Mouse (Mus musculus): ENCODE results near the gene Cmtr1. TPM values are rescaled to one million over a fixed set of nuclear protein-coding genes. Genes with fewer than 3 reads are reported as not detected.
A peak's percentile ranks its signal among the peaks of the same experiment; 100 is the strongest.

Gene Cmtr1
- polyA plus RNA-seq, 1 experiment from 2014 or later: 149 TPM

DNA sequence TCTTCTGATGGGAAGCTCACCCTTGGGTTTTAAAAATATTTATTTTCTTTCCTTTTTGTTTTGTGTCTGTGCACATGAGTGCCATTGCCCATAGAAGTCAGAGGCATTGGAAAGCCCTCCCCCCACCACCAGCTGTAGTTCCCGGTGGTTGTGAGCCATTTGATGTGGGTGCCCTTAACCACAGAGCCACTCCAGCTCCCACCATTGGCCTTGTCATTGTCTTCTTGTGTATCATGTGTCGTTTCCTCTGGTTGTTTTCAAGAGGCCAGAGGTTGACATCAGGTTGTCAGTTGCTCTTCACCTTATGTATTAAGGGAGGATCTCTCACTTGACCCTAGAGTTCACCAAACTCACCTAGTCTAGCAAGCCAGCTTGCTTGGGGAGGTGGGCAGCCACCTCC, 33.2 kb downstream of the Cmtr1 start:
- H3K36me3 ChIP-seq: peaks cover 92% of the 10 kb centered on the region
- WGBS: 85% methylated on average over 2 of the region's 2 CpGs

DNA sequence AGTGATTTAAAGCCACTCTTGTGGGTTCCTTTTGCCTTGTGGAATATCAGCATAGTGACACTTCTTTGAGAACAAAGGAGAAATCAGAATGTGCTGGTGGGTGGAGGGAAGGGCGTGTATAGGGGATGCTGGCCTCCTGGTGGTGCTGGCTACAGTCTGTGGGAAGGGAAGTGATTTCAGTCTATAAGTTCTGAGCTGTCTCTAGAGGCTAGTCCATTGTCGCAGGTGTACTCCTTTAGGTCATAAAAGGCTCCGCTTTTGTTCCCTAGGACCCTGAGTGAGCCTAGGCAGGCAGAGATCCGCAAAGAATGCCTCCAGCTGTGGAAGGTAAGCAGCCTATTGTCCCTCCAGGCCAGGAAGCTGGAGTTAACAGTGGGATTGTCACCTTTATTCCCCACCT, 34.1 kb downstream of the Cmtr1 start:
- H3K27ac ChIP-seq: no peak overlapping the region
- H3K4me1 ChIP-seq (replicated peaks): no peaks in the 10 kb centered on the region
- H3K4me3 ChIP-seq: no peak overlapping the region
- WGBS: 84% methylated on average over 4 of the region's 4 CpGs
- no peaks in the 10 kb centered on the region for H3K9me3 ChIP-seq
- peaks cover 92% of the 10 kb centered on the region for H3K36me3 ChIP-seq
- DNase-seq (ENCODE audit: low spot score): no peak
- no peaks in the 10 kb centered on the region for H3K27me3 ChIP-seq (ENCODE audit: insufficient read depth, poor library complexity, severe bottlenecking)

More for the DNA sequence above, 33.2 kb downstream of the Cmtr1 start:
- DNase-seq (ENCODE audit: low spot score): no peak
- no peaks in the 10 kb centered on the region for H3K9me3 ChIP-seq
- no peaks in the 10 kb centered on the region for H3K4me1 ChIP-seq (replicated peaks)
- H3K27ac ChIP-seq: no peak overlapping the region
- no peaks in the 10 kb centered on the region for H3K27me3 ChIP-seq (ENCODE audit: insufficient read depth, poor library complexity, severe bottlenecking)
- H3K4me3 ChIP-seq: no peak overlapping the region

DNA sequence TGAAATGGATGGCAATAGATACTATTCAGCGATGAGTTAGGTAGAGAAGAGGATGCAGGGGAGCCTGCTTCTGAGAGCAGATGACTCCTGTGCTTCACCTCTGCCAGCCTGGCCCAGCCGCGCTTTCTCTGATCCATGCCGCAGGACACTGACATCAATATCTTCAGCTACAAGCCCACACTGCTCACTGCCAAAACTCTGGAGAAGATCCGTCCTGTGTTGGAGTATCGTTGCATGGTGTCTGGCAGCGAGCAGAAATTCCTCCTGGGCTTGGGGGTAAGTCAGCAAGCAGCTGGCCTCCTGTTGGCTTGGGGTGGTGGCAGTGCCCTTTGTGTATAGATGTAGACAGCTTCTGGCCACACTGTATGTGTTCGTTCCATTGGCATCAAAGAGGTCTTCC, 36.5 kb downstream of the Cmtr1 start:
- 97% methylated on average over 8 of the region's 8 CpGs for WGBS
- no peak for DNase-seq (ENCODE audit: low spot score)
- H3K36me3 ChIP-seq: peaks cover 92% of the 10 kb centered on the region

DNA sequence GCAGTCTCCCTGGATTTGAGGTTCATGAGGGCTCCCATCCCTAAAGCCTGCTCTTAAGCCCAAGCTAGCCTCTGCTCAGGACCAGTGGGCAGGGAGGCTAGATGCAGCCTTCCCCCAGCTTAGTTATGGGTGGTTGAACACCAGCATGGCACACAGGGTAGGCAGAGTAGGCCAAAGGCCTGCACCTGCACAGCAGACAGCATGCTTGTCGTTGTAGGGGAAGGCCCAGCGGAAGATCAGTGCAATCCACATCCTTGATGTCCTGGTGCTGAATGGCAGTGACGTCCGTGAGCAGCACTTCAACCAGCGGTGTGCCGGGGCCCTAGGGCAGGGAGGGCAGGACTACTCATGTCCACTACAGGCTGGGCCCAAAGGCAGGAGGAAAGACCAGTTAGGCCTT, 38.0 kb downstream of the Cmtr1 start:
- 88% methylated on average over 6 of the region's 6 CpGs for WGBS
- no peak overlapping the region for H3K4me3 ChIP-seq
- no peaks in the 10 kb centered on the region for H3K27me3 ChIP-seq (ENCODE audit: insufficient read depth, poor library complexity, severe bottlenecking)
- peaks cover 5% of the 10 kb centered on the region; the same call in 1 of the 2 replicates for H3K4me1 ChIP-seq (replicated peaks)
- DNase-seq (ENCODE audit: low spot score): no peak
- no peak overlapping the region for H3K27ac ChIP-seq
- no peaks in the 10 kb centered on the region for H3K9me3 ChIP-seq
- H3K36me3 ChIP-seq: peaks cover 100% of the 10 kb centered on the region

More for the DNA sequence above, 36.5 kb downstream of the Cmtr1 start:
- H3K27ac ChIP-seq: no peak overlapping the region
- no peaks in the 10 kb centered on the region for H3K4me1 ChIP-seq (replicated peaks)
- no peak overlapping the region for H3K4me3 ChIP-seq
- H3K9me3 ChIP-seq: no peaks in the 10 kb centered on the region
- no peaks in the 10 kb centered on the region for H3K27me3 ChIP-seq (ENCODE audit: insufficient read depth, poor library complexity, severe bottlenecking)

DNA sequence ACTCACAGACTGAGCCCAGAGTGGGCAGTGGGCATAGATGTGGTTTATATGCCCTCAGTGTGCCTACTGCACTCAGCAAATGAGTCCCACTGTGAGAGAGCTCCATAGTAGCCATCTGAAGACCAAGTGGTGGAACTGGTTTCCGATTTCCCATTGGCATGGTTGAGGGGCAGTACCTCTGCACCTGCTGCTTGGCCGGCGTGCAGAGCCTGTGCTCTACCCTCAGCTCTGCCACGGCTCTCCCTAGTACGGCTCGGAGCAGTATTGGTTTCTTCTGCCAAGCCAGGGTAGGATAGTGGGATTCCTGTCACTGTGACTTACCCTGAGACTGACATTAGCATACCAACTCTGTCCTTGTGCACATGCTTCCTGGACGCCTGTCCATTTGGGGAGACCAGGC, 40.2 kb downstream of the Cmtr1 start:
- DNase-seq (ENCODE audit: low spot score): no peak
- Histone ChIP-seq H3K27me3 (ENCODE audit: insufficient read depth, poor library complexity, severe bottlenecking) (no peaks in the 10 kb centered on the region), H3K4me3 (no peak overlapping the region), H3K27ac (no peak overlapping the region), H3K4me1 (replicated peaks) (peaks cover 7% of the 10 kb centered on the region; the same call in 1 of the 2 replicates), H3K9me3 (no peaks in the 10 kb centered on the region), H3K36me3 (peaks cover 97% of the 10 kb centered on the region)
- WGBS: 94% methylated on average over 7 of the region's 7 CpGs

DNA sequence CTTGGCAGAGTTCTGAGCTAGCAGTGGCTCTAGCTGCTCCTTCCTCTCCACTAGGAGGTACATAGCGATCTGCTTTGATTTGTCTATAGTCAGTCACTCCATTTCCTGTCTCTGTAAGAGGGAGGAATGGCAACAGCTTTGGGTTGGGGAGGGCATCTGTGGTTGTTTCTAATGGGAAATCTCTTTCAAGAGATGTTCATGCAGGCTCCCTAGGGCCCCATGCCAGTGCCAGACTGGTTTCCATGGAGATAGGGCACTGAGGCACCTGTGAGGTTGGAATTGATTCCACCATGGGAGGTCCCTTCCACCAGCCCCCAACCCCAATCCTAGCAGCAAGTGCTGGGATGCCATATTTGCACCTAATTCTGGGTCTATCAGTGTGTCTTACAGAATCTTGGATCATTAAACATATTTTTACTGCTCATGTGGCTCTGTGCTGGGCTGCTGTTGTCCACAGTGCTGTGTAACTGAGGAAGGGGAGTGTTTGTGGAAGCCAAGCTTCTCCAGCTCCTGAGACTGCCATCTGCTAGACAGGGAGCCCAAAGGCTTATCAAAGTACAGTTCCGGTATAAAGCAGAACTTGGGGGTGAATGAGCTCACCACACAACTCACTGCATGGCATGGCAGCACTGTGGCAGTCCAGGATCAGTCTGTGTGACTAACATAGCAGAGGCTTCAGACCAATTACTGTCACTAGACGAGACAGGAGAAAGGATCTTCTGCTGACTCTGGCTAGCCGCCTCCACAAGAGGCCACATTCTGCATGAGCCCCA, 42.7 kb downstream of the Cmtr1 start:
- WGBS: 84% methylated on average over 4 of the region's 4 CpGs
- H3K36me3 ChIP-seq: peaks cover 77% of the 10 kb centered on the region
- DNase-seq (ENCODE audit: low spot score): no peak

DNA sequence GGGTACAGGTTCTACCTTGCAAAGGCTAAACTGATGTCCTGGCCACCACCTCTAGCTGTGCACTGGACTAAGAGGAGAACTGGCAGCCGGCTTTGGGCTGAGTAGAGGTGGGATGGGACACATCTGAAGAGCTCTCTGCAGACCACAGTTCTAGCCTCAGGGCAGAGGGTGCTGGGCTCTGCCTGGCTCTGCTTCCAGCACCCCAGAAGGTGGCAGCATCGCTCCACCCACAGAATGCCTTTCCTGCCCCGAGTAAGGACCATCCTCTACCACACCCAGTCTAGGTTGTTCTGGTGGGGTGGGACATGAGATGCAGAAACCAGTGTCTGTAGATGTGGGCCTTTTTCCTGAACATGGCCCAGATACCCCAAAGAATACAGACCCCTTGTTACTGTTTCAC, 44.4 kb downstream of the Cmtr1 start:
- Histone ChIP-seq H3K27ac (no peak overlapping the region), H3K4me3 (no peak overlapping the region), H3K4me1 (replicated peaks) (peaks cover 44% of the 10 kb centered on the region), H3K36me3 (peaks cover 61% of the 10 kb centered on the region), H3K27me3 (ENCODE audit: insufficient read depth, poor library complexity, severe bottlenecking) (no peaks in the 10 kb centered on the region), H3K9me3 (no peaks in the 10 kb centered on the region)
- DNase-seq (ENCODE audit: low spot score): peak; percentile 56
- 29% methylated on average over 3 of the region's 3 CpGs for WGBS

More for the DNA sequence above, 42.7 kb downstream of the Cmtr1 start:
- Histone ChIP-seq H3K27ac (no peak overlapping the region), H3K27me3 (ENCODE audit: insufficient read depth, poor library complexity, severe bottlenecking) (no peaks in the 10 kb centered on the region), H3K9me3 (no peaks in the 10 kb centered on the region), H3K4me3 (no peak overlapping the region), H3K4me1 (replicated peaks) (peaks cover 28% of the 10 kb centered on the region)

DNA sequence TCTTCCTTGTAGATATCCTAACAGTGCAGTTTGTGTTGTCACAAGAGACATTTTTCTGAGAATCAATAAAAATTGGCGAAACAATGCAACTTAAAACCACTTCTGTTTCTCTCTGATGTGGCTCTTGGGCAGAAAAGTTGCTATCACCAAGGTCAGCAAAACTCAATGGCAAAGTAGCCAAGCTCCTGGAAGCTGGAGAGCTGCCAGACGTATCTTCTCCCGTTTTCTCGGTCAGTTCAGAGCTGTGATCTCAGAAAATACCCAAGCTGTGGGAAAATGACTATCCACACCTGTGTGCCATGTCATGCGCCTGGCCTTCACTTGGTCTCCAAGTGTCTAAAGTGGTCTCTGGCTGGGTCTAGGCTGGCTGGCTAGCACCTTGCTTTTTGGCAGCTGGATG, 45.5 kb downstream of the Cmtr1 start:
- H3K27ac ChIP-seq: no peak overlapping the region
- 90% methylated on average over 5 of the region's 5 CpGs for WGBS
- no peak overlapping the region for H3K4me3 ChIP-seq
- DNase-seq (ENCODE audit: low spot score): no peak
- H3K27me3 ChIP-seq (ENCODE audit: insufficient read depth, poor library complexity, severe bottlenecking): no peaks in the 10 kb centered on the region
- H3K4me1 ChIP-seq (replicated peaks): peaks cover 55% of the 10 kb centered on the region
- H3K9me3 ChIP-seq: no peaks in the 10 kb centered on the region
- peaks cover 50% of the 10 kb centered on the region for H3K36me3 ChIP-seq

DNA sequence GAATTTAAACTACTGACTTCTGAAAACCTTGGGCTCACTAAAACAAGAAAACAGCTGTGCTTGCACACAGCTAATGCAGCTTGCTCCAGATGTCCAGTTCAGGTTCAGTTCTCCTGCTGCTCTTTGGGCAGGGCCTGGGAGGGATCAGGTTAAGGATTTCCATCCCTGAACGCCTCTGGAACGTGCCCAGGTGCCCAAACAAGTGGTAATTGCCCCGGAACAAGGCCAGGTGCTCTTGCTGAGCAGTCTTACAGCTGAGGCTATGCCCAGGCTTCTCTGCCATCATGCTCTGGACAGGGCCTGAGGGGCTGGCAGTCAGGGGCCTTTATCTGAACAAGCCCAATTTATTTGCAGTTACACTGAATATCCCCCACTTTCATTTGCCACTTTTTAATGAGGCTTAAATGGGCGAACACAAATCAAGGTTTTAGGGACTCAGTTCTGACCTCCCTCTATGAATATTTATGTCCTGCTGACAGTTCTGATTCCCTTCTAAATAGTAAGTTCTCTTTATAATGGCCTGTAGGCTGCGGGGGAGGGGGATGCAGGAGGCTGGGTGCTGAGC, 46.7 kb downstream of the Cmtr1 start:
- H3K27me3 ChIP-seq (ENCODE audit: insufficient read depth, poor library complexity, severe bottlenecking): no peaks in the 10 kb centered on the region
- no peak for DNase-seq (ENCODE audit: low spot score)
- peaks cover 38% of the 10 kb centered on the region for H3K36me3 ChIP-seq
- peaks cover 67% of the 10 kb centered on the region for H3K4me1 ChIP-seq (replicated peaks)
- peak overlapping the region; percentile 17; the same call in 1 of the 2 replicates for H3K27ac ChIP-seq
- H3K9me3 ChIP-seq: no peaks in the 10 kb centered on the region
- 64% methylated on average over 5 of the region's 5 CpGs for WGBS
- no peak overlapping the region for H3K4me3 ChIP-seq

DNA sequence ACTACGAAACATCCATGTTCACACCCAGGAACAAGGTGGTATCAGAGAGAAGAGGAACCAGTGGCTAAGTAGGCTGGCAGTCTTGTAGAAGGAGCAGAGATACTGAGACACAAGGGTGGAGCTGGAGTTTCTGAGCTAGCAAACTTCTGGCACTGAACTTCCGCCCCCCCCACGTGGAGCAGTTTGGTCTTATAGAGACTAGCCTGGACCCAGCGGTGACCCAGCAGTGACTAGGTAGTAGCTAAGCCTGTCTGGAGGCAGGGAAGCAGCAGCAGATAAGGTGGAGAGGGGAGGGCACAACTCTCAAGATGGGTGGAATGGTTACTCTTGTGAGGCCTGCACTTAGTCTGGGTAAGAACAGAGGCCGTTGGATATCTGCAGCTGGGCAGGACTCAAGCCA, 48.4 kb downstream of the Cmtr1 start:
- H3K36me3 ChIP-seq: peaks cover 21% of the 10 kb centered on the region
- peaks cover 71% of the 10 kb centered on the region for H3K4me1 ChIP-seq (replicated peaks)
- 0 out of 2 replicates have a peak overlapping the region, but pooled peaks have one; percentile 50 for H3K27ac ChIP-seq
- 83% methylated on average over 5 of the region's 5 CpGs for WGBS
- DNase-seq (ENCODE audit: low spot score): no peak
- H3K4me3 ChIP-seq: no peak overlapping the region
- no peaks in the 10 kb centered on the region for H3K9me3 ChIP-seq
- H3K27me3 ChIP-seq (ENCODE audit: insufficient read depth, poor library complexity, severe bottlenecking): no peaks in the 10 kb centered on the region

DNA sequence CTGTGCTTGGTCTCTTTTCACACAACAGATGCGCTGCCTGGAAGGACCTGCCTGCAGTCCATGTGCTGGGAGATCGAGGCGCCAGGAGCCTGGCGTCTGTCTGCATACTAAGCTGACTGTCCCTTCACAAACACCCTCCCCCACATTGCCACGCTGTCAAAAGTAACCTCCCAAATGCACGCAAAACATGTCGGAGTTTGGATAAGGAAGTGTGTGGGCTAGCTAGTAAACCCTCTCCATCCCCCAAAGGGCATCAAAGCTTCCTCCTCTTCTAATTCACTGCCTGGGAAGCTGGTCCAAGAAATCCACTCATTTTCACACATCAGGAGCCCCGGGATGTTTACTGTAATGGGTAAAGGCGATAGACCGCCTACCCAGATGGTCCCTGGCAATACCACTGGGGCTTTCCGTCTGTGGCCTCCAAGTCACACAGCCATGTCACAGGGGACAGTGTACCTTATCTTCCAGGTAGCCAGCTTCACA, 50.2 kb downstream of the Cmtr1 start:
- H3K4me1 ChIP-seq (replicated peaks): peaks cover 70% of the 10 kb centered on the region
- H3K9me3 ChIP-seq: no peaks in the 10 kb centered on the region
- no peak overlapping the region for H3K4me3 ChIP-seq
- peaks cover 14% of the 10 kb centered on the region; the same call in 1 of the 2 replicates for H3K36me3 ChIP-seq
- H3K27me3 ChIP-seq (ENCODE audit: insufficient read depth, poor library complexity, severe bottlenecking): no peaks in the 10 kb centered on the region
- WGBS: 79% methylated on average over 11 of the region's 11 CpGs
- no peak for DNase-seq (ENCODE audit: low spot score)
- H3K27ac ChIP-seq: 0 out of 2 replicates have a peak overlapping the region, but pooled peaks have one; percentile 17

DNA sequence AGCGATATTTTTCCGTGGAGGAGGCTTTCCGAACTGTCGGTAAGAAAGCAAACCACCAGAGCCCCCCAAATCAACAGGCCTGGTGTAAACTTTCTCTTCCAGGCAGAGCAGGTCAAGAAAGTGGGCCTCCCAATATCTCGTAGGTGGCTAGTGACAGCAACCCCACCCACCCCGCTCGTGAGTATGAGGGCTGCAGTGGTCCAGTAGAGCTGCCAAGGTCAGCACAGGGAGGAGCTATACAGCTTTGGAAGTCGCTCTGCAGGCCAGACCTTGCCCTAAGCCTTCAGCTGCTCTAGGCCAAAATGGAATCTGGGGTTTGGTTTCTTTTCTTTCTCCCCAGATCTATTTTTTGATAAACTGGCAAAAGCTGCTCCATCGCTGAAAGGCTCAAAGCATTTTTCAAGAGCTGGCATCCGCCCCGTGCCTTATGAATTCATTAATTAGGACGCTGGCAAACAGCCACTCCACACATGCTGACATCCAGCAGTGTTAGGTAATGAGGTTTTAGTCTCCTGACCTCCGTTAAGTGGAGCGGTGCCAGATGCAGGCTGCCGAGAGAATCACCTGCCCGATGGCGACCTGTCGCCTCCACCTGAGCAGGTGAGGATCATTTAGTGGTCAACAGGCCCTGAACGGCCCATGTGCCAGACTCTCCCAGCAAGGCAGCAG, 50.8 kb downstream of the Cmtr1 start:
- Histone ChIP-seq H3K4me3 (no peak overlapping the region), H3K27ac (no peak overlapping the region; the same call in 1 of the 2 replicates), H3K36me3 (peaks cover 9% of the 10 kb centered on the region; the same call in 1 of the 2 replicates), H3K27me3 (ENCODE audit: insufficient read depth, poor library complexity, severe bottlenecking) (no peaks in the 10 kb centered on the region), H3K9me3 (no peaks in the 10 kb centered on the region), H3K4me1 (replicated peaks) (peaks cover 75% of the 10 kb centered on the region)
- DNase-seq (ENCODE audit: low spot score): no peak
- WGBS: 87% methylated on average over 19 of the region's 19 CpGs

All from hindbrain, embryonic 10.5 days (tissue).